Mouse (Mus musculus): ENCODE measurements around the gene Timp2. TPM values are rescaled to one million over a fixed set of nuclear protein-coding genes. Genes with fewer than 3 reads are reported as not detected.
A peak's percentile ranks its signal among the peaks of the same experiment; 100 is the strongest.
"Not testable (repeated sequence)": the region's sequence is repeated elsewhere in the genome, so short reads cannot be mapped to it uniquely, and the experiment has no call there.

The Timp2 gene
- polyA plus RNA-seq, 1 experiment from 2014 or later = 39.2 TPM

GRCm38 (mm10) chr11:118379251-118380009 lies 23.9 kb upstream of the Timp2 start:
- Histone ChIP-seq H3K36me3 (no peaks in the 10 kb centered on the region), H3K4me3 (no peak overlapping the region), H3K4me1 (peaks cover 12% of the 10 kb centered on the region), H3K9me3 (no peaks in the 10 kb centered on the region), H3K27ac (0 out of 2 replicates have a peak overlapping the region, but pooled peaks have one; percentile 47), H3K27me3 (ENCODE audit: insufficient read depth, poor library complexity, severe bottlenecking) (peaks cover 3% of the 10 kb centered on the region; the same call in 1 of the 2 replicates)
- peak; percentile 89 for DNase-seq (ENCODE audit: low spot score)
- 37% methylated on average over 11 of the region's 11 CpGs for WGBS

GRCm38 (mm10) chr11:118378656-118379055 lies 23.1 kb upstream of the Timp2 start:
- H3K36me3 ChIP-seq = no peaks in the 10 kb centered on the region
- peaks cover 3% of the 10 kb centered on the region; the same call in 1 of the 2 replicates for H3K27me3 ChIP-seq (ENCODE audit: insufficient read depth, poor library complexity, severe bottlenecking)
- peaks cover 12% of the 10 kb centered on the region for H3K4me1 ChIP-seq
- no peak overlapping the region for H3K27ac ChIP-seq
- no peak for DNase-seq (ENCODE audit: low spot score)
- no peaks in the 10 kb centered on the region for H3K9me3 ChIP-seq
- 83% methylated on average over 6 of the region's 6 CpGs for WGBS
- no peak overlapping the region for H3K4me3 ChIP-seq

- H3K4me1 ChIP-seq = peaks cover 12% of the 10 kb centered on the region
- H3K36me3 ChIP-seq; H3K9me3 ChIP-seq; H3K27me3 ChIP-seq (ENCODE audit: insufficient read depth, poor library complexity, severe bottlenecking); H3K4me3 ChIP-seq; H3K27ac ChIP-seq; DNase-seq (ENCODE audit: low spot score): not testable (repeated sequence)
Observed at GRCm38 (mm10) chr11:118376323-118376722, 20.8 kb upstream of the Timp2 start.

- no peak overlapping the region for H3K4me3 ChIP-seq
- H3K27ac ChIP-seq = no peak overlapping the region
- DNase-seq (ENCODE audit: low spot score) = no peak
- 82% methylated on average over 5 of the region's 5 CpGs for WGBS
- H3K4me1 ChIP-seq = peaks cover 12% of the 10 kb centered on the region
- H3K27me3 ChIP-seq (ENCODE audit: insufficient read depth, poor library complexity, severe bottlenecking) = peaks cover 9% of the 10 kb centered on the region; the same call in 1 of the 2 replicates
- H3K36me3 ChIP-seq = no peaks in the 10 kb centered on the region
- no peaks in the 10 kb centered on the region for H3K9me3 ChIP-seq
Observed at GRCm38 (mm10) chr11:118375881-118376280, 20.3 kb upstream of the Timp2 start.

GRCm38 (mm10) chr11:118375461-118375860 lies 19.9 kb upstream of the Timp2 start:
- H3K4me3 ChIP-seq = no peak overlapping the region
- no peak overlapping the region for H3K27ac ChIP-seq
- no peaks in the 10 kb centered on the region for H3K9me3 ChIP-seq
- H3K4me1 ChIP-seq = peaks cover 12% of the 10 kb centered on the region
- peaks cover 11% of the 10 kb centered on the region; the same call in 1 of the 2 replicates for H3K27me3 ChIP-seq (ENCODE audit: insufficient read depth, poor library complexity, severe bottlenecking)
- DNase-seq (ENCODE audit: low spot score) = no peak
- WGBS = 82% methylated on average over 8 of the region's 8 CpGs
- no peaks in the 10 kb centered on the region for H3K36me3 ChIP-seq

- H3K9me3 ChIP-seq = no peaks in the 10 kb centered on the region
- peaks cover 12% of the 10 kb centered on the region for H3K4me1 ChIP-seq
- H3K36me3 ChIP-seq = no peaks in the 10 kb centered on the region
- no peak overlapping the region for H3K4me3 ChIP-seq
- peaks cover 14% of the 10 kb centered on the region for H3K27me3 ChIP-seq (ENCODE audit: insufficient read depth, poor library complexity, severe bottlenecking)
- no peak for DNase-seq (ENCODE audit: low spot score)
- H3K27ac ChIP-seq = no peak overlapping the region
Observed at GRCm38 (mm10) chr11:118375006-118375405, 19.5 kb upstream of the Timp2 start.

- peaks cover 11% of the 10 kb centered on the region for H3K4me1 ChIP-seq
- H3K9me3 ChIP-seq = no peaks in the 10 kb centered on the region
- 65% methylated on average over 5 of the region's 5 CpGs for WGBS
- H3K27ac ChIP-seq = no peak overlapping the region
- H3K27me3 ChIP-seq (ENCODE audit: insufficient read depth, poor library complexity, severe bottlenecking) = peaks cover 19% of the 10 kb centered on the region
- H3K36me3 ChIP-seq = no peaks in the 10 kb centered on the region
- no peak for DNase-seq (ENCODE audit: low spot score)
- no peak overlapping the region for H3K4me3 ChIP-seq
Observed at GRCm38 (mm10) chr11:118374506-118374905, 19.0 kb upstream of the Timp2 start.

- no peaks in the 10 kb centered on the region for H3K9me3 ChIP-seq
- no peak overlapping the region for H3K4me3 ChIP-seq
- no peaks in the 10 kb centered on the region for H3K36me3 ChIP-seq
- H3K27ac ChIP-seq = 0 out of 2 replicates have a peak overlapping the region, but pooled peaks have one; percentile 49
- peaks cover 19% of the 10 kb centered on the region for H3K27me3 ChIP-seq (ENCODE audit: insufficient read depth, poor library complexity, severe bottlenecking)
- DNase-seq (ENCODE audit: low spot score) = no peak
- no peaks in the 10 kb centered on the region for H3K4me1 ChIP-seq
- 52% methylated on average over 7 of the region's 7 CpGs for WGBS
Observed at GRCm38 (mm10) chr11:118372641-118373040, 17.1 kb upstream of the Timp2 start.

GRCm38 (mm10) chr11:118371876-118372275 lies 16.3 kb upstream of the Timp2 start:
- H3K4me1 ChIP-seq = no peaks in the 10 kb centered on the region
- DNase-seq (ENCODE audit: low spot score) = no peak
- no peaks in the 10 kb centered on the region for H3K9me3 ChIP-seq
- WGBS = 88% methylated on average over 7 of the region's 7 CpGs
- H3K27ac ChIP-seq = no peak overlapping the region
- H3K27me3 ChIP-seq (ENCODE audit: insufficient read depth, poor library complexity, severe bottlenecking) = peaks cover 19% of the 10 kb centered on the region
- no peak overlapping the region for H3K4me3 ChIP-seq
- no peaks in the 10 kb centered on the region for H3K36me3 ChIP-seq

- H3K4me3 ChIP-seq = no peak overlapping the region
- peaks cover 20% of the 10 kb centered on the region for H3K4me1 ChIP-seq
Observed at GRCm38 (mm10) chr11:118369657-118370056, 14.1 kb upstream of the Timp2 start.

GRCm38 (mm10) chr11:118369251-118369650 lies 13.7 kb upstream of the Timp2 start:
- DNase-seq (ENCODE audit: low spot score) = no peak
- Histone ChIP-seq H3K4me3 (no peak overlapping the region), H3K27ac (no peak overlapping the region), H3K36me3 (no peaks in the 10 kb centered on the region), H3K9me3 (no peaks in the 10 kb centered on the region), H3K4me1 (peaks cover 24% of the 10 kb centered on the region), H3K27me3 (ENCODE audit: insufficient read depth, poor library complexity, severe bottlenecking) (peaks cover 19% of the 10 kb centered on the region)
- 73% methylated on average over 5 of the region's 5 CpGs for WGBS

More at GRCm38 (mm10) chr11:118369657-118370056, 14.1 kb upstream of the Timp2 start:
- WGBS = 69% methylated on average over 8 of the region's 8 CpGs
- no peaks in the 10 kb centered on the region for H3K9me3 ChIP-seq
- no peak for DNase-seq (ENCODE audit: low spot score)
- H3K27me3 ChIP-seq (ENCODE audit: insufficient read depth, poor library complexity, severe bottlenecking) = peaks cover 19% of the 10 kb centered on the region
- no peak overlapping the region for H3K27ac ChIP-seq
- H3K36me3 ChIP-seq = no peaks in the 10 kb centered on the region

GRCm38 (mm10) chr11:118368330-118368729 lies 12.8 kb upstream of the Timp2 start:
- 62% methylated on average over 3 of the region's 3 CpGs for WGBS
- Histone ChIP-seq H3K27me3 (ENCODE audit: insufficient read depth, poor library complexity, severe bottlenecking) (peaks cover 19% of the 10 kb centered on the region), H3K9me3 (no peaks in the 10 kb centered on the region), H3K36me3 (no peaks in the 10 kb centered on the region), H3K4me3 (no peak overlapping the region), H3K4me1 (peaks cover 34% of the 10 kb centered on the region), H3K27ac (no peak overlapping the region)
- DNase-seq (ENCODE audit: low spot score) = no peak

GRCm38 (mm10) chr11:118366559-118366958 lies 11.0 kb upstream of the Timp2 start:
- peaks cover 51% of the 10 kb centered on the region for H3K4me1 ChIP-seq

More at GRCm38 (mm10) chr11:118366559-118366958, 11.0 kb upstream of the Timp2 start:
- Histone ChIP-seq H3K4me3 (no peak overlapping the region), H3K9me3 (no peaks in the 10 kb centered on the region), H3K27me3 (ENCODE audit: insufficient read depth, poor library complexity, severe bottlenecking) (peaks cover 19% of the 10 kb centered on the region), H3K27ac (peak overlapping the region; percentile 87), H3K36me3 (no peaks in the 10 kb centered on the region)
- no peak for DNase-seq (ENCODE audit: low spot score)
- 61% methylated on average over 8 of the region's 8 CpGs for WGBS
